Mouse (Mus musculus): Measurements from ENCODE around the gene Sec14l2. TPM values are rescaled to one million over a fixed set of nuclear protein-coding genes. Genes with fewer than 3 reads are reported as not detected.

Gene Sec14l2
- total and polyA plus RNA-seq, 3 experiments = 16.7 to 24.2 (median 21.5) TPM

DNA sequence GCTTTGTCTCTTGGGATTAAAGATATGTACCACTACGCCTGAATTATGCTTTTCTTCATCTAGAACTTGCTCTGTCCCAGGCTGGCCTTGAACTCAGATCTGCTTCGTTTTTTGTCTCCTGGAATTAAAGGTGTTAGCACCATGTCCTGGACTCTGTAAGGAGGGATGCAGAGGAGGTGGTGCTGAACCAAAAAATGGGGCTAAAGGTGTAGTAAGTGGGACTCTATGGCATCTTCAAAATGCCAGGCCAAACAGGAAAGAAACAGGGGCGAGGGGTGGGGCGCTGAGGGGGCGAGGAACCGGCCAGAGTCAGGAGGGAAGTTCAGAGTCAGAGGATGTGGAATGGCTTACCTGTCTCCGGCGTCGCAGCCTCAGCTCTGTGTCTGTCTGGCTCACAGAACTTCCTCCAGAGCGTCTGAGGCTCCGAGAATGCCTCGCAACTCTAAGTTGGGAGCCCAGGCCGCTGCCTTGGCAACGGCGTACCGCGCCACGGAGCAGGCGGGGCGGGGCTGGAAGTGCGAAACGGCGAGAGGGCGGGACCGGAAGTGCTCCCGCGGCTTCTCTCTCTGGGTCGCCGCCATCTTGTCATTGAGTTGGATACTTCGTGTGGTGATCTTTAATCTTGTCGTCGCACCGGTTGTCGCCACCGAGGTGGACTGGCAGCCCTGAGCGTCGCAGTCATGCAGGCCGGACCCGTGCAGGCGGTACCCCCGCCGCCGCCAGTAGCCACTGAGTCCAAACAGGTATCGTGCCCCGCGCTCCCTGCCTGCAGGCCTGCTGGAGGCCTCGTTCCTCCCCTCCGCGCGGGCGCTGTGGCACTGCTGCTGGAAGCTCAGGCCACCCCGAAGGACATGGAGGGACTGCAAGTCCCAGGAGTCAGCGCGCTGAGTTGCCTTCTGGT lies 36.8 kb upstream of the Sec14l2 start, which contains the start of the genes Ccdc157 and Sf3a1 (continued):
- TF ChIP-seq UBTF (IDR thresholded peaks at IDR 0.05; ENCODE audit: low read depth, low read length) (peak; percentile 32; the same call in 1 of the 2 replicates), SIN3A (IDR thresholded peaks at IDR 0.05; ENCODE audit: low read length) (peak; percentile 93)

DNA sequence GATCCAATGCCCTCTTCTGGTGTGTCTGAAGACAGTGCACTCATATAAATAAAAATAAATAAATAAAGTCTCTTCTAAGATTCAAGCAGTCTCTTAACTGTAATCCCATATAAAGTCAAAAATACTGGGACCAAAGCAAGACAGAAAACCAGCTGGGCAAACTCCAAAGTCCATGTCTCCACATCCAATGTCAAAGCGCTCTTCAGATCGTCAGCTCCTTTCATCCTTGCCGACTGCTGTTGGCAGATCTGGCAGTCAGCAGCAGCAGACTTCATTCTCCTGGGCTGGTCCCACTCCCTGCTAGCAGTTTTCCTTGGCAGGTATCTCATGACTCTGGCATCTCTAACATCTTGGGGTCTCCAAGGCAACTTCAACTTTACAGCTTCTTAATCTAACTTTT lies 35.5 kb upstream of the Sec14l2 start:
- in situ Hi-C loops (cut with MboI; ENCODE audit: low pct_ligation_motif_present, low pct_unique_long_range_greater_than_20kb, low sequenced_read_pairs) = no loop called here
- no peak overlapping the region for H3K9ac ChIP-seq (ENCODE audit: insufficient read depth, low read depth)
- peaks cover 12 to 37% of the 10 kb centered on the region in 2 experiments for H3K4me1 ChIP-seq (ENCODE audit: control insufficient read depth in 1 of 2, insufficient read depth in 2 of 2)
- dilution Hi-C loops (cut with MboI; ENCODE audit: extremely low pct_ligation_motif_present, extremely low pct_unique_long_range_greater_than_20kb, low sequenced_read_pairs) = no loop called here
- no peaks in the 10 kb centered on the region for H3K27me3 ChIP-seq (replicated peaks)
- H3K9me3 ChIP-seq (replicated peaks; ENCODE audit: low read length) = no peaks in the 10 kb centered on the region
- H3K36me3 ChIP-seq (replicated peaks in 1 of 2; ENCODE audit: control insufficient read depth in 1 of 2, insufficient read depth in 1 of 2, low read length in 1 of 2) = peaks cover 20 to 28% of the 10 kb centered on the region in 2 experiments
- peaks cover 34% of the 10 kb centered on the region for H3K79me2 ChIP-seq (replicated peaks; ENCODE audit: control insufficient read depth, extremely low read depth, insufficient read depth, poor library complexity, severe bottlenecking)
- no peak overlapping the region for H3K4me3 ChIP-seq (replicated peaks in 1 of 3; ENCODE audit: low read depth in 2 of 3, low read length in 2 of 3, poor library complexity in 1 of 3)
- no peak overlapping the region for H3K4me2 ChIP-seq (ENCODE audit: insufficient read depth, low read depth, poor library complexity, severe bottlenecking)
- no peak for DNase-seq (ENCODE audit: extremely low read depth)
- TF ChIP-seq MYC (IDR thresholded peaks at IDR 0.05; ENCODE audit: low read depth, low read length) (no peak), ZNF384 (IDR thresholded peaks at IDR 0.05; ENCODE audit: low read depth, low read length) (no peak), ZKSCAN1 (IDR thresholded peaks at IDR 0.05; ENCODE audit: borderline replicate concordance, low read depth, low read length) (no peak), POLR2AphosphoS2 (IDR thresholded peaks at IDR 0.05; ENCODE audit: low read depth, low read length) (no peak), USF2 (conservative IDR thresholded peaks at IDR 0.05; ENCODE audit: low read depth, low read length) (no peak), CTCF (conservative IDR thresholded peaks at IDR 0.05 in 1 of 2, IDR thresholded peaks at IDR 0.05 in 1 of 2; ENCODE audit: low read depth in 2 of 2, low read length in 2 of 2) (no peak), HCFC1 (IDR thresholded peaks at IDR 0.05; ENCODE audit: low read depth, low read length) (no peak), TCF12 (IDR thresholded peaks at IDR 0.05; ENCODE audit: low read depth, low read length) (no peak), NELFE (IDR thresholded peaks at IDR 0.05; ENCODE audit: low read depth, low read length) (no peak), ZMIZ1 (IDR thresholded peaks at IDR 0.05; ENCODE audit: low read depth, low read length) (no peak), JUND (conservative IDR thresholded peaks at IDR 0.05; ENCODE audit: low read depth, low read length) (no peak)
- no peak overlapping the region for H3K27ac ChIP-seq (ENCODE audit: insufficient read depth, low read depth)

DNA sequence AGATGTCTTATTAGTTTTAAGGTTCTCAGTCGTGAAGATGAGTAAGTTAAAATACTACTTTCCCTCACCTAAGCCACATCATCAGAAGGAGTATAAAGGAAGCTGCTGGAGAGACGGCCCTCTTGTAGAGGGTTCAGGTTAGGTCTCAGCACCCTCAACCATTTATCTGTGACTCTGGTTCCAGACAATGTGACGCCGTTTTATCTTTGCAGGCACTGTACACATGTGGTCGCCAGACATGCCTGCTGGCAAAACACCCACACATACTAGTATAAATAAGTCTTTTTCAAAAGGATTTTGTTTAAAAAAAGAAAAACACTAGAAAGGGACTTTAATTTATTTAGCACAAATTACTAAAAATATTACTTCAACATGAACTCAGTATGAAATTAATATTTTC lies 32.4 kb upstream of the Sec14l2 start:
- Histone ChIP-seq H3K79me2 (replicated peaks; ENCODE audit: control insufficient read depth, extremely low read depth, insufficient read depth, poor library complexity, severe bottlenecking) (peaks cover 4% of the 10 kb centered on the region), H3K4me1 (ENCODE audit: control insufficient read depth in 1 of 2, insufficient read depth in 2 of 2) (peaks cover 4 to 11% of the 10 kb centered on the region in 2 experiments), H3K4me3 (replicated peaks in 1 of 3; ENCODE audit: low read depth in 2 of 3, low read length in 2 of 3, poor library complexity in 1 of 3) (no peak overlapping the region), H3K36me3 (replicated peaks in 1 of 2; ENCODE audit: control insufficient read depth in 1 of 2, insufficient read depth in 1 of 2, low read length in 1 of 2) (peaks cover 3 to 19% of the 10 kb centered on the region in 2 experiments), H3K27me3 (replicated peaks) (no peaks in the 10 kb centered on the region), H3K4me2 (ENCODE audit: insufficient read depth, low read depth, poor library complexity, severe bottlenecking) (no peak overlapping the region), H3K27ac (ENCODE audit: insufficient read depth, low read depth) (no peak overlapping the region), H3K9ac (ENCODE audit: insufficient read depth, low read depth) (no peak overlapping the region), H3K9me3 (replicated peaks; ENCODE audit: low read length) (no peaks in the 10 kb centered on the region)
- dilution Hi-C loops (cut with MboI; ENCODE audit: extremely low pct_ligation_motif_present, extremely low pct_unique_long_range_greater_than_20kb, low sequenced_read_pairs) = no loop called here
- TF ChIP-seq ETS1 (conservative IDR thresholded peaks at IDR 0.05; ENCODE audit: low read depth, low read length) (no peak), RCOR1 (conservative IDR thresholded peaks at IDR 0.05; ENCODE audit: low read depth, low read length) (no peak), POLR2AphosphoS2 (IDR thresholded peaks at IDR 0.05; ENCODE audit: low read depth, low read length) (no peak), UBTF (IDR thresholded peaks at IDR 0.05; ENCODE audit: low read depth, low read length) (no peak), E2F4 (IDR thresholded peaks at IDR 0.05; ENCODE audit: insufficient replicate concordance, low read depth, low read length) (no peak), ZKSCAN1 (IDR thresholded peaks at IDR 0.05; ENCODE audit: borderline replicate concordance, low read depth, low read length) (no peak), ZMIZ1 (IDR thresholded peaks at IDR 0.05; ENCODE audit: low read depth, low read length) (no peak), NELFE (IDR thresholded peaks at IDR 0.05; ENCODE audit: low read depth, low read length) (no peak), TCF12 (IDR thresholded peaks at IDR 0.05; ENCODE audit: low read depth, low read length) (no peak), ELF1 (IDR thresholded peaks at IDR 0.05; ENCODE audit: low read depth, low read length) (no peak)
- in situ Hi-C loops (cut with MboI; ENCODE audit: low pct_ligation_motif_present, low pct_unique_long_range_greater_than_20kb, low sequenced_read_pairs) = no loop called here
- DNase-seq (ENCODE audit: extremely low read depth) = no peak

Measured in CH12.LX (cell line).